ENCODE assay signal across 16 mouse cellular contexts in the genomic region with DNA sequence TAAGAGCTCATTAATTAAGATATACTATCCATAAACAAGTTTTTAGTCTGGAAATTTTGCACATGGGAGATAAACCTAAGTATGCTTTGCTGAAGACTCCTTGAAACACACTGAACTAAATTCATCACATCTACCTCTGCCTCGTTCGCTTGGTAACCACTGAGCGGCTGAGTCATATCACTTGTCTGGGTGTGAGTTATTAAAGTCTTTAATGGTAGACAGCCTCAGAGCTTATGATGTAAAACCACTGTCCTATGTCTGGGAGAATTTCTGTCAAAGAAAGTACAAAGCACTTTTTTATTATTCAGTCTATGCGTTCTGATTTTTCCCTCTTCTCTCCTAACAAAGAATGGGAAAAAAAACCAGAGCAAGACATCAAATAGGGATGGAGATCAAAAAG.
"Had no signal": no experiment of that assay in that cellular context is flagged by ENCODE, and none has a peak within 500 bp of the region (broad histone marks: within the 10 kb centered on the region; RNA-seq: fewer than 3 reads in every experiment).

No protein-coding gene starts in this region.

- H3K4me2 ChIP-seq: liver, embryonic 15.5 days; lung, embryonic 15.5 days; midbrain, embryonic 12.5 days; neural tube, embryonic 12.5 days; stomach, embryonic 15.5 days had no signal

- H3K36me3 ChIP-seq: liver, embryonic 15.5 days; lung, embryonic 15.5 days; midbrain, embryonic 12.5 days; neural tube, embryonic 12.5 days; stomach, embryonic 15.5 days had no signal

- H3K4me3 ChIP-seq: liver, embryonic 15.5 days; lung, embryonic 15.5 days; megakaryocyte, embryonic 14.5 days; midbrain, embryonic 12.5 days; neural tube, embryonic 12.5 days; stomach, embryonic 15.5 days had no signal

- H3K4me1 ChIP-seq: liver, embryonic 15.5 days; lung, embryonic 15.5 days; megakaryocyte, embryonic 14.5 days; midbrain, embryonic 12.5 days; neural tube, embryonic 12.5 days; stomach, embryonic 15.5 days had no signal

- H3K27ac ChIP-seq: liver, embryonic 15.5 days; lung, embryonic 15.5 days; macrophage; midbrain, embryonic 12.5 days; neural tube, embryonic 12.5 days; stomach, embryonic 15.5 days had no signal

- H3K9ac ChIP-seq: liver, embryonic 15.5 days; liver, postnatal 0 days; lung, embryonic 15.5 days; midbrain, embryonic 12.5 days; neural tube, embryonic 12.5 days; stomach, embryonic 15.5 days had no signal

- H3K27me3 ChIP-seq: liver, embryonic 15.5 days; lung, embryonic 15.5 days; megakaryocyte, embryonic 14.5 days; midbrain, embryonic 12.5 days; neural tube, embryonic 12.5 days; stomach, embryonic 15.5 days had no signal

- DNase-seq: liver, postnatal 0 days; lung, adult 2 months; lung, postnatal 14 days; lung, postnatal 36 days; right cerebral cortex, postnatal 14 days; thymus, adult 2 months; thymus, postnatal 25 days; thymus, postnatal 4 days had no signal

- H3K9me3 ChIP-seq: liver, embryonic 15.5 days; lung, embryonic 15.5 days; megakaryocyte, embryonic 14.5 days; midbrain, embryonic 12.5 days; neural tube, embryonic 12.5 days; stomach, embryonic 15.5 days had no signal

- ATAC-seq: liver, postnatal 0 days; lung, postnatal 0 days had no signal
